Mouse (Mus musculus) hindbrain, embryonic 11.5 days (tissue): Measurements from ENCODE around the gene Csrnp3. TPM values are rescaled to one million over a fixed set of nuclear protein-coding genes. Genes with fewer than 3 reads are reported as not detected.
"Not testable (repeated sequence)": the region's sequence is repeated elsewhere in the genome, so short reads cannot be mapped to it uniquely, and the experiment has no call there.

Experiments used
- ATAC-seq: fragments of 200-750 bp; cut with Nextera tagmentation; 2 replicates; pipeline ENCODE4 v1.8.0; 2017; ENCODE audit warnings: mild to moderate bottlenecking, moderate TSS enrichment, moderate library complexity; ENCODE audit not compliant: low FRiP score
- DNase-seq: peaks from one replicate; pipeline ENCODE4 v3.0.0-alpha.2; 2015; ENCODE audit warnings: low spot score
- H3K27ac ChIP-seq: fragments of 300-500 bp; sonication (generic); 2 replicates; pipeline ENCODE4 v1.5.1; 2014; ENCODE audit warnings: mild to moderate bottlenecking, low read depth, low read length
- H3K27me3 ChIP-seq: fragments of 300-500 bp; sonication (generic); 2 replicates; pipeline ENCODE4 v1.6.1; 2014; ENCODE audit warnings: mild to moderate bottlenecking, low read length, moderate library complexity, mixed read lengths; ENCODE audit not compliant: control insufficient read depth, insufficient read depth
- H3K36me3 ChIP-seq: fragments of 300-500 bp; sonication (generic); 2 replicates; pipeline ENCODE4 v1.6.1; 2014; ENCODE audit warnings: mild to moderate bottlenecking, low read length, moderate library complexity, mixed read lengths; ENCODE audit not compliant: control insufficient read depth, insufficient read depth
- H3K4me1 ChIP-seq: fragments of 300-500 bp; sonication (generic); replicated peaks from 2 replicates; pipeline ENCODE4 v1.6.1; 2014; ENCODE audit warnings: low read length, mixed read lengths; ENCODE audit not compliant: control insufficient read depth, insufficient read depth
- H3K4me2 ChIP-seq: fragments of 300-500 bp; sonication (generic); replicated peaks from 2 replicates; pipeline ENCODE4 v1.6.1; 2014; ENCODE audit warnings: mild to moderate bottlenecking, low read depth, low read length
- H3K4me3 ChIP-seq: fragments of 300-500 bp; sonication (generic); 2 replicates; pipeline ENCODE4 v1.5.1; 2014; ENCODE audit warnings: low read depth, low read length
- H3K9ac ChIP-seq: fragments of 300-500 bp; sonication (generic); 2 replicates; pipeline ENCODE4 v1.6.1; 2014; ENCODE audit warnings: low read depth, low read length
- H3K9me3 ChIP-seq: fragments of 300-500 bp; sonication (generic); 2 replicates; pipeline ENCODE4 v1.6.1; 2016; ENCODE audit warnings: low read length; ENCODE audit not compliant: control insufficient read depth
- WGBS: fragments of 180-500 bp; shearing (Covaris S2); extraction: QIAGEN DNeasy Blood & Tissue Kit; methylation state at CpG from one replicate; pipeline ENCODE4 v1.1.7; 2014; 5-methylcytosine and 5-hydroxymethylcytosine counted together
- polyA plus RNA-seq: library from polyadenylated mRNA; unstranded; fragments of >200 nt; fragmentation: Nextera tagmentation; extraction: Ambion mirVana; gene quantifications from 2 replicates; pipeline ENCODE4 v1.2.1, GENCODE M21; 2014

Gene Csrnp3
- polyA plus RNA-seq, 1 experiment from 2014 or later, result 32.3 TPM

DNA sequence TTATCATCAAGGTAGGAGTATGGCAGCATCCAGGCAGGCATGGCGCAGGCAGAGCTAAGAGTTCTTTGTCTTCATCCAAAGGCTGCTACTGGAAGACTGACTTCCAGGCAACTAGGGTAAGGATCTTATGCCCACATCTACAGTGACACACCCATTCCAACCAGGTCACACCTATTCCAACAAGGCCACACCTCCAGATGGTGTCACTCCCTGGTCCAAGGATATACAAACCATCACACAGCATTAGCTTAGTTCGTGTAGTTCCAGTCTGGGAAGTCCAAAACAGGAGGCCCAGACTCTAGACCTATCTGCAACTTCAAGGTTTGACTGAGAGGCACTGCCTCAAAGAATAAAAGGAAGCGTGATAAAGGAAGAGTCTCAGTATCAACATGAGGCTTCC, 4.7 kb downstream of the Csrnp3 start:
- not testable (repeated sequence) for H3K4me3 ChIP-seq, H3K9me3 ChIP-seq, H3K4me2 ChIP-seq, ATAC-seq, H3K9ac ChIP-seq, H3K27ac ChIP-seq, H3K36me3 ChIP-seq, H3K27me3 ChIP-seq, DNase-seq, H3K4me1 ChIP-seq
- WGBS, result 94% methylated on average over 3 of the region's 3 CpGs

DNA sequence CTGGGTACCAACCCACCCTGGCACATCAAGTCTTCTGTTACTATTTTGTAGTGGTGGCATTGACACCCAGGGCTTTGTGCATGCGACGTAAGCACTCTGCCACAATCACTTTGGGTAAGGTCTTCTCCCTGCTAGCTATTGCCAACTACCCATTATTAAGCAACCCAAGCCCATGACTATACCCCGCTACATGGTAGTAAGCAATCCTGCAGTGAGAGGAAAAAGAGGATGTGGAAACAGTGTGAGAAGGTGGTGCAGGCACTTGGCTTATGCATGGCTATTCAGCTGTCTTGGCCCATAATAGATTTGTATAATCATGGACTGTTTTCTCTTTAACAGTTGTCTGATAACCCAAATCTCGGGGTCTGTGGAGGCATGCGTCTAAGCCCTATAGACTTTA, 11.2 kb downstream of the Csrnp3 start:
- DNase-seq, result no peak
- Histone ChIP-seq H3K4me3 (no peak overlapping the region), H3K27me3 (no peaks in the 10 kb centered on the region), H3K9me3 (no peaks in the 10 kb centered on the region), H3K4me2 (no peak overlapping the region), H3K27ac (no peak overlapping the region), H3K9ac (no peak overlapping the region), H3K36me3 (no peaks in the 10 kb centered on the region), H3K4me1 (no peaks in the 10 kb centered on the region)
- no peak for ATAC-seq
- 96% methylated on average over 5 of the region's 5 CpGs for WGBS

DNA sequence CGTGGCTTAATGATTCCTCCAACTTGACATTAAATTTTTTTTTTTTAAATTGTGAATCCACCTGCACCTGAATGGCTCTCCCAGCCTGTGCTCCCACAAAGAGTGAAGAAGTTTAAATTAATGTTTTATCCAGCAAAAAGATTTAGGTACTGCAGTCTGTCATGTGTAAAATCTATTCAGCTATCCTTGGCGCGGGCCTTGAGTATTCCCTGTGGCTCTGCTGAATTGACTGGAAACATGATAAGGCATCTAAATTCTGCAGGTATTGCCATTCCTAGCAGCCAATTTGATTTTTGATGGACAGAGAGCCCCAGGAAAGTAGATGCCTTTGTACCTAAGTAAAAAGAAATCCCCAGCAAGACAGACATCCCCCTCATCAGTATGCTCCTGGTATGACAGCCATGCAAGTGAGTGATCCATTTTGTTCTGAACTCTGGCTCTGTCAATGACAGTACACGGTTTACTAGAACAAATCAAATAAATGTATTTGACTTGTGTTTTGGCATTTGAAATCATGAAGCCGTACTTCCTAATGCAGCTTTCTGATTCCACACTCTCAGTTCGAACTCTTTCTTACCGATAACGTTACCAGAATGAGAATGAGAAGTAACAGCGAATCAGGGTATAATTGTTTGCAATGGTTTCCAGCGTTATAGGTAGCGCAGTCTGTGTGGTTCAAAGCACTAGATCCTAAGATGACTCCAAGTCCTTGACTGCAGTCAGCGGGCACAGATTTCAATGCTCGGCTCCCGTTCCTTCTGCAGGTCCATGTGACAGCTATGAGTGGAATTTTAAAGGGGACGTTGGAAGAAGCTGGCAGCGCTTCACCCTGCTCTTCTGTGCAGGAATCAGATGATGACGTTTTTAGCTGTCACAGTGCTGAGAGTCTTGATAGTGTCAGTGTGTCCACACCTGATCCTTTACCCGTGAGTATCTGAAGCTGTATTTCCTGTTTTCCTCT, 14.5 kb downstream of the Csrnp3 start:
- Histone ChIP-seq H3K27ac (no peak overlapping the region), H3K36me3 (no peaks in the 10 kb centered on the region), H3K4me1 (no peaks in the 10 kb centered on the region), H3K4me3 (no peak overlapping the region), H3K9ac (no peak overlapping the region), H3K27me3 (no peaks in the 10 kb centered on the region), H3K9me3 (no peaks in the 10 kb centered on the region), H3K4me2 (no peak overlapping the region)
- ATAC-seq, result no peak
- DNase-seq, result no peak
- WGBS, result 89% methylated on average over 18 of the region's 18 CpGs

GRCm38 (mm10) chr2:65864778-65865339, 19.3 kb downstream of the Csrnp3 start:
- Histone ChIP-seq H3K9ac (no peak overlapping the region), H3K4me3 (no peak overlapping the region), H3K27ac (no peak overlapping the region), H3K27me3 (no peaks in the 10 kb centered on the region), H3K36me3 (no peaks in the 10 kb centered on the region), H3K9me3 (no peaks in the 10 kb centered on the region), H3K4me2 (no peak overlapping the region), H3K4me1 (no peaks in the 10 kb centered on the region)
- DNase-seq, result no peak
- ATAC-seq, result no peak
- 86% methylated on average over 12 of the region's 12 CpGs for WGBS

- H3K4me3 ChIP-seq, result no peak overlapping the region
- 89% methylated on average over 12 of the region's 12 CpGs for WGBS
- ATAC-seq (no peak), DNase-seq (no peak)
- H3K9ac ChIP-seq, result no peak overlapping the region
- H3K4me1 ChIP-seq, result no peaks in the 10 kb centered on the region
- H3K4me2 ChIP-seq, result no peak overlapping the region
- no peaks in the 10 kb centered on the region for H3K9me3 ChIP-seq
- H3K27ac ChIP-seq, result no peak overlapping the region
- no peaks in the 10 kb centered on the region for H3K27me3 ChIP-seq
- no peaks in the 10 kb centered on the region for H3K36me3 ChIP-seq
These were observed 25.5 kb downstream of the Csrnp3 start for GRCm38 (mm10) chr2:65870919-65871582.

DNA sequence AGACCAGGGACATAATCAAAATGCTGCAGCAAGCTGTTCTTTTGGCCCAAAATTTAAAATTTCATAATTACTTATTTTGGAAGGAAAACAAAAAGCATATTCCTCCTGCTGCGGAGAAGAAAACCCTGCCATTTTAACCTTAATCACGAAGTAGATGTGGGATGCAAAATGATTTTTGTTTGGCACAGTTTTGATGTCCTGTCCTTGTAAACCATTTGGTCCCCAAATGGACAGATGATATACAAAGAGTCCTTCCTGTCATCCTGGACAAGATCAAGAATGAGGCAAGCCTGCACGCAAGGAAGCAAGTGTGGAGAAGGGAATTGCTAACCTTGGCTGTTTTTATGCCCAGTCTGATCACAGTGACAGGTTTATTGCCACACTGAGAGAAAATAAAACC, 46.0 kb downstream of the Csrnp3 start:
- Histone ChIP-seq H3K36me3 (no peaks in the 10 kb centered on the region), H3K9me3 (no peaks in the 10 kb centered on the region), H3K4me2 (no peak overlapping the region), H3K27me3 (no peaks in the 10 kb centered on the region), H3K4me3 (no peak overlapping the region), H3K27ac (no peak overlapping the region), H3K9ac (no peak overlapping the region), H3K4me1 (no peaks in the 10 kb centered on the region)
- WGBS, result 88% methylated on average over 3 of the region's 3 CpGs
- ATAC-seq (no peak), DNase-seq (no peak)

DNA sequence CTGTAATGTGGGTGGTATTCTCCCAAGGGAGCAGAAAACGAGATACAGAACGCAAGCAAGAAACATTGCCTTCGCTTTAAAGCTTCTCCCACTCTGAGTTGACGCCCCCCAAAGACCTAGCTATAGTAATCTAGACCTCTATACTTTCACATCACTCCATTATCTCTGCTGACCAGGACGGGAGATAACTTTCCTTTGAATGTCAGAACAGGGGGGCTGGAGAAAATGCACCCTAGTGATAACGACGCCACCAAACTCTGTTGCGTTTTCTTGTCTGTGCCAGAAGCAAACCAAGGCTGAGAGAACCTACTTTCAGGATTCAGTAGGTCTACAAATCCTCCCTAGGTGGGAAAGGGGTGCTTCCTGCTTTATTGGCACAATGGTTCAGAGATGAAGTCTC, 47.7 kb downstream of the Csrnp3 start:
- Histone ChIP-seq H3K4me2 (no peak overlapping the region), H3K9me3 (no peaks in the 10 kb centered on the region), H3K9ac (no peak overlapping the region), H3K27me3 (no peaks in the 10 kb centered on the region), H3K27ac (no peak overlapping the region), H3K4me3 (no peak overlapping the region), H3K4me1 (no peaks in the 10 kb centered on the region; the same call in 1 of the 2 replicates), H3K36me3 (no peaks in the 10 kb centered on the region)
- no peak for ATAC-seq
- WGBS, result 89% methylated on average over 8 of the region's 8 CpGs
- no peak for DNase-seq

DNA sequence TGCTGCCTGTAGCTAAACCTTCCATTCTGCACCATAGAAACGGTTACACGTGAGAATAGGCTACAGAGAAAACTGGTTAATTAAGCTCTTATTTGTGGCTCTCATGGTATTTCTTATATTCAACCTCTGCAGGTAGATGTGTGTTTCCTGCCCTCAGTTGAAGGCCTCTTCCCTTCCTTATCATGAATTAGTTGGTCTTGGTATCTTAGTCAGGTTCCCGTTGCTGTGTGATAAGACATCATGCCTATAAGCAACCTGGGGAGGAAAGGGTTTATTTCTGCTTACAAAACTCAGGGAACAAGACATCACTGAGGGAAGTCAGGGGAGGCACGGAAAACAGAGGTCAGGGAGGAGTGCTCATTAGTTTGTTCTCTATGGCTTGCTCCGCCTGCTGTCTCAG, 48.7 kb downstream of the Csrnp3 start:
- DNase-seq (no peak), ATAC-seq (no peak)
- no peak overlapping the region for H3K27ac ChIP-seq
- no peak overlapping the region for H3K4me2 ChIP-seq
- H3K27me3 ChIP-seq, result no peaks in the 10 kb centered on the region
- H3K9me3 ChIP-seq, result no peaks in the 10 kb centered on the region
- H3K9ac ChIP-seq, result no peak overlapping the region
- no peak overlapping the region for H3K4me3 ChIP-seq
- H3K4me1 ChIP-seq, result no peaks in the 10 kb centered on the region; the same call in 1 of the 2 replicates
- 64% methylated on average over 5 of the region's 5 CpGs for WGBS
- H3K36me3 ChIP-seq, result no peaks in the 10 kb centered on the region
